Mouse (Mus musculus) kidney, postnatal 4 days (tissue): Measurements from ENCODE around the gene Lix1l.

ENCODE experiments used
- DNase-seq, 2 experiments: peaks; one replicate each; pipeline ENCODE4 v3.0.0; 2021; ENCODE audit warnings: mixed read lengths in 2 of 2

Gene Lix1l

GRCm38 (mm10) chr3:96566661-96567450, 34.1 kb upstream of the Lix1l start:
- peak in 1 of 2 experiments; percentile 54 for DNase-seq

DNA sequence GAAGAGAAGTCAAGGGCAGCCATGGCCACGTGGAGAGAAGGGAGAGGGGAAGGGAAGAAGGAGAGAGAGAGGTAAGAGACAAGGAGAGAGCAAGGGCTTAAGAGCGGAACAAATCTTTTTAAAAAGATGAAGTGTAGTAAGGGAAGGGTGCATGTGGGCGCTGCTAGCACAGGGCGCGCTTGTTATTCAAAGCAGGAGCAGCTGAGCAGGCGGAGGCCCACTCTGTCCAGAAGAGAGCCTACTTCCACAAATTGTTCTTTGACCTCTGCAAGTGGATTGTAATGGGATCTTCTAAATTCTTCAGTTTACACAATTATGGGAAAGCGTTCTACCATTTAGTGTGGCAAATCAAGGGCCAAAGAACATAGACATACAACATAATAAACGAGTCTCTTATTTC, 32.3 kb upstream of the Lix1l start:
- no peak for DNase-seq

DNA sequence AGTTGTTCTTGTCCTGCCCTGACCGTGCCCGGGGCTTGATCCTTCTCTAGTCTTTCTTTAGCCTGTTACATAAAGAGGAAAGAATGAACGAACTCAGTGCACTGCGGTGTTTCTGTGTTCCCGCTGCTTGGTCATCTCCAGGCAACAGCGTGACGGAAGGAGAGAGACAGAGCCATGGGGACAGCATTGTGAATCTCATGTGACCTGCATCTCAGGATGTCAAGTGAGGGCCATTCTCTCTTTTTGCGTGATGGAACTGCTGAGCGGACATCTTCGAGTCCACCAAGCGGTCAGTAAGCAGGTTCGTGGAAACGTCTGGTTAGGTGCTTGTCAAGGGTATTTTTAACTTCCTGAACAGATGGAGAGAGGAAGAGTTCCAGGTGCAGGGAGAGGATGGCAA, 31.4 kb upstream of the Lix1l start:
- DNase-seq = no peak

GRCm38 (mm10) chr3:96569966-96570605, 30.9 kb upstream of the Lix1l start:
- DNase-seq = no peak

DNA sequence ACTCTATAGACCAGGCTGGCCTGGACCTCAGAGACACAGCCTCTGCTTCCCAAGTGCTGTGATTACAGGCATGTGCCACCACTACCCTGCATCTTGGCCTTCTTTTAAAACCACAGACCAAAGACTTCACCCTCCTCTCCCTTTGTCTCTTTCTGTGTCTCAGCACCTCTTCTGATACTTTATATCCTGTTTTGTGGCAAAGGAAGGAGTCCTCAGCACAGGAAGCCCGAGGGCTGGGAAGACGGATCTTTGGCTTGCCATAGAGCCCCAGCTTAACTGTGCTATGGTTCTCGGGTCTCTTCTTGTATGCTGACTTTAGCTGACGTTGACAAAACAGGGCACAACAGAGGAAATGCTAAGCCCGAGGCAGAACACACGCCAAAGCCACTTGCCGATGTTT, 30.3 kb upstream of the Lix1l start:
- no peak for DNase-seq

DNA sequence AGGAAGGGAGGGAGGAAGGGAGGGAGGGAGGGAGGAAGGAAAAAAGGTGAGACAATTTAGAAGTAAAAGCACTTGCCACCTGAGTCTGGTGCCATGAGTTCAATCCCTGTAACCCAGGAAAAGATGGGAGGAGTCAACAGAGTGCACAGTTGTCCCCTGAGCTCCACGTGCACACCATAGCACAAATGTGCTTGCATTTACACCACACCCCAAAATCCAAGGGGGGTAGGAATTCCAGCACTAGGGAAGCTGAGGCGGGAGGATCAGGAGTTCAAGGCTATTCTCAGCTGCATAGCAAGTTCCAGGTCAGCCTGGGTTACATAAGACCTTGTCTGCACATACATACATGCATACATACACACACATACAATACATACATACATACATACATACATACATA, 29.6 kb upstream of the Lix1l start:
- DNase-seq = no peak

GRCm38 (mm10) chr3:96571896-96572698, 28.9 kb upstream of the Lix1l start:
- peak in 1 of 2 experiments; percentile 49 for DNase-seq

DNA sequence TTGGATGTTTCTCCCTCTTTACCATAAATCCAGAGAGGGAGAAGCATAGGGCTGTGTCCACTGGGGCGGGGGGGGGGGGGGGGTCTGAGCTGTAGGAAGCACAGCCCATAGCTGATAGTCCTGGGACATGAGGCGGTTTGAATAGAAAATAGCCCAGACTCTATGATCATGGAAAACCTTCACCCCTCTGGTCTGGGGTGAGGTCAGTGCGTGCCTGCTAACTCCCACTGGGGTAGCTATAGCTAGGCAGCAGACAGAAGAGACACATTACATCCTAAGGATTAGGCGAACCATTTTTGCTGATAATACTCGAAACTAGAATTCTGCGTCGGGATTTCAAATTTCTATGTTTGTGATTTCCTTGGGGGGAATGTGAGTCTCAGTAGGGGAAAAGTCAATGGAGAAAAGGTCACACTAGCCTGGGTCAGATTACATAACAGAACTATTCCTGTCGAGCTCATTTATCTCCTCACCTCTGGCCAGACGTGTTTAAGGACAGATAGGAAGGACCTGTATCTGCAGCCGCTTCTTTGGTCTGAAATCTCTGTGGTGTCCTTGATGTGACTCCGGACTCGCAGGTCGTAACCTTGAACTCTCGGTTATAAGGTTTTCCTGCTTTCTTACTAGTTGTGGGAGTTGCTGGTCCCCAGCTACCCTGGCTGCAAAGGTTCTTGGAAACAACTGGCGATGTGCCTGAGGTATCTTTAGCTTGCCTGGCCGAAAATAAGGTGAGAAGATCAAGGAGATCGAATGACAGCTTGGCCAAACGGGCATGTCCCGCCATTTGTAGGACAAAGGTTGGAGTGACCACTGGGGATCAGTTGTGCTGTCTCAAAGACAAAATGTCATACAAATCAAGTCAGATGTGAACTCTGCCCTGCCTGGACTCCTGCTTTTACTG, 27.1 kb upstream of the Lix1l start:
- peak in 1 of 2 experiments; percentile 7 for DNase-seq

DNA sequence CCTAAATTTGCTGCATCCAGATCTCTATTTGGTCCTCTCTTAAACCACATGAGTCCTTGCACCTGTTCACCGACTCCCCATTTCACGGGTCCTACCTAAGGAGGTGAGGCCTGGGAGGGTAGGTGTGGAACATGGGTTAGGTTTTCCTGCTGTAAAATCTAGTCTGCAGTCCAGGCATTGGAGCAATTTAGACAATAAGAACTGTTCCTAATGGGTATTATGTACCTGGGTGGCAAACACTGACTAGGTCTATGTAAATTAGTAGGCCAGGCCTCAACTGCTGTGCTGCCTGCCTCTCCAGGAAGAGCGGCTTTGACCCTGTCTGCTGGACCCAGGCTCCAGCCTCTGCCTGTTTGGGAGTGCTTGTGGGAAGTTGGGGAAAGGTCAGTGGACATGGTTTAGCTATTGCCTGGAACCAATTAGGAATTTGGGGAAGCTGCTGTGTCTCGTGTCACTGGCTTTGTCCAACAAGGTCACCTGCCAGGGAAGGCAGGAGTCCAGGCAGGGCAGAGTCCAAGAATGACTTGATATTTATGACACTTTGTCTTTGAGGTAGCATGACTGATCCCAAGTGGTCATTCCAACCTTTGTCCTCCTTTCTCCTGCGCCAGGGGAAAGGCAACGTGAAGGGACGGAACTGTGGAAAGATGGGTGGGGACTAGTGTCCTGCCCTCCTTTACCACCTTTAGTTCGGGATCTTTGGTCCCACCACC, 25.5 kb upstream of the Lix1l start:
- DNase-seq = peak in 1 of 2 experiments; percentile 44

- DNase-seq = peak; percentile 75 to 87
Measured at GRCm38 (mm10) chr3:96576005-96576658, 24.8 kb upstream of the Lix1l start.

- peak; percentile 92 to 96 for DNase-seq
Measured at GRCm38 (mm10) chr3:96576690-96577541, 24.0 kb upstream of the Lix1l start, which contains the start of gene Gm16253. Gene Gm16253 (plus strand): TSS chr3:96576984.

DNA sequence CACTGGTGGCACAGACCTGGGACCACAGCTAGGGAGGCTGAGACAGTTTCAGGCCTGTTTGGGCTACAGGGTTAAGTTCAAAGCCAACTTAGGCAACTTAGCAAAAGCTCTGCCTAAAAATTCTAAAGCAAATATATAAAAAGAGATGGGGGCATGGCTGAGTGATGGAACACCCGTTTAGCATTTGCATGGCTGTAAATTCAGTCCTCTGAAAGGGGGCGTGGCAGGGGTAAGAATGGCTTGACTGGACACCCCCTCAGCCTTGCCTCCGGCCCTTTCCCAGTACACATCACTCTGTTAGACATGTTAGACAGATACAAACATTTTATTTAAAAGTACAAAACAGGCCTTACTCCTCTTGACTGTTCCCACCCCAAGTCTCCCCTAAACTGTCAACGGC, 23.4 kb upstream of the Lix1l start:
- DNase-seq = peak in 1 of 2 experiments; percentile 62

GRCm38 (mm10) chr3:96578561-96579238, 22.2 kb upstream of the Lix1l start:
- peak in 1 of 2 experiments; percentile 17 for DNase-seq

DNA sequence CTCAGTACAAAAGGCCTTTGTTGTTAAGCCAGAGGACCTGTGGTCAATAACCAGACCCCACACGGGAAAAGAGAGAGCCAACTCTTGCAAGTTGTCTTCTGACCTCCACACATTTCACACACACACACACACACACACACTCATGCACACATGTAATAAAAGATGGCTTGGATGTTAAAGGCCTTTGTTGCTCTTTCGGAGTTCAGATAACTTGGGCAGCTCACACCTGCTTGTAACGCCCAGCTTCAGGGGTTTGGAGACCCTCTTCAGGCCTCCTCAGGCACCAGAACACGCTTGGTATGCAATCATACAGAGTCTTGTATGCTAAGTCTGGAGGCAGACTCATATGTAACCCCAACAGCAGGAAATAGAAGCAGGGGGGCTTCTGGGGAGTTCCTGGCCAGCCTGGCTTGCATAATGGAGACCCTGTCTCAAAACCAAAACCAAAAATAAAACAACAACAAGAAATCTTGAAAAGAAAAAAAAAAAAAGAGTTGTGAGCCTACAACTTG, 21.7 kb upstream of the Lix1l start:
- DNase-seq = peak in 1 of 2 experiments; percentile 11

- peak; percentile 94 for DNase-seq
Measured at GRCm38 (mm10) chr3:96579885-96580454, 21.0 kb upstream of the Lix1l start.

DNA sequence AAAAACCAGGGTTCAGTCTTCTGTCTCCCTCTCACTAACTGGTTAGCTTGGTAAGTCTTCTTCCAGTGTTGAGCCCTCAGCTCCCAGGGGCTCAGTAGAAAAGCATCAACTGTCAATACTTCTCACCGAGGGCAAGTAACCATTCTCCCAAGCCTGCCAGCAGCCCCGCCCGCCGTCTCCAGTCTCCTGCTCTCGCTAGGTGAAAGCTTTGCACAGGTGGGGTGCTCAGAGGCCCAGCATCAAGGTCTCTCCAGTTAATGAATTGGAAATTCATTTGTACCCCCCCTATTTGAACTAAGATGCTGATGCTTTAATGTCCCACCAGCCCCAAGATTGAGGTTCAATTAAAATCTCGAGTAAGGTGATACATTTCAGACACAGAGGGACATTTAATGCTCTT, 19.8 kb upstream of the Lix1l start:
- no peak for DNase-seq

GRCm38 (mm10) chr3:96581771-96582515, 19.0 kb upstream of the Lix1l start:
- DNase-seq = no peak

DNA sequence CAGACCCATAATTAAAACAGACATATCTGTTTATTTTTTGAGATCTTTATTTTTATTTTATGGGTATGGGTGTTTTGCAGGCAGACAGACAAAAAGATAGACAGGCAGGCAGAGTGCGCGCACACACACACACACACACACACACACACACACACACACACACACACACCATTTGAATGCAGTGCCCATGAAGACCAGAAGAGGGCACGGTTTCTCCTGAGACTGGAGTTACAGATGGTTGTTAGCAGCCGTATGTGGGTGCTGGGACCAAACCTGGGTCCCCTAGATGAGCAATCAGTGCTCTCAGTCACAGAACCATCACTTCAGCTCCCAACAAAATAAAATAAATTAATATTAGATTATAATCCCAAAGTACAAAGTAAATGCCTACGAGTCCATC, 17.6 kb upstream of the Lix1l start:
- DNase-seq = no peak
